Mouse (Mus musculus): ENCODE data around the gene Ptrh2. TPM values are rescaled to one million over a fixed set of nuclear protein-coding genes. Genes with fewer than 3 reads are reported as not detected.

Gene Ptrh2
- polyA plus RNA-seq, 1 experiment from 2014 or later = 28.8 TPM

- H3K36me3 ChIP-seq (ENCODE audit: control insufficient read depth, insufficient read depth, low read length) = peaks cover 35% of the 10 kb centered on the region
- H3K4me2 ChIP-seq (ENCODE audit: low read depth, low read length) = no peak overlapping the region
- 86% methylated on average over 4 of the region's 4 CpGs for WGBS
- ATAC-seq (ENCODE audit: insufficient read depth, low FRiP score) = no peak
- H3K27ac ChIP-seq (ENCODE audit: low read length) = no peak overlapping the region
- H3K4me3 ChIP-seq (replicated peaks; ENCODE audit: low read length) = no peak overlapping the region
- no peaks in the 10 kb centered on the region for H3K9me3 ChIP-seq (replicated peaks; ENCODE audit: control insufficient read depth, low read length)
- H3K27me3 ChIP-seq (ENCODE audit: control insufficient read depth, insufficient read depth, low read length) = no peaks in the 10 kb centered on the region
- H3K9ac ChIP-seq (ENCODE audit: low read length) = no peak overlapping the region
- H3K4me1 ChIP-seq (ENCODE audit: control insufficient read depth, insufficient read depth, low read length) = no peaks in the 10 kb centered on the region
Measured at GRCm38 (mm10) chr11:86701151-86701550, 17.4 kb downstream of the Ptrh2 start.

GRCm38 (mm10) chr11:86714606-86715005, 30.8 kb downstream of the Ptrh2 start:
- Histone ChIP-seq H3K36me3 (ENCODE audit: control insufficient read depth, insufficient read depth, low read length) (peaks cover 25% of the 10 kb centered on the region; the same call in 1 of the 2 replicates), H3K4me2 (ENCODE audit: low read depth, low read length) (no peak overlapping the region), H3K4me1 (ENCODE audit: control insufficient read depth, insufficient read depth, low read length) (no peaks in the 10 kb centered on the region), H3K4me3 (replicated peaks; ENCODE audit: low read length) (no peak overlapping the region), H3K9me3 (replicated peaks; ENCODE audit: control insufficient read depth, low read length) (no peaks in the 10 kb centered on the region), H3K9ac (ENCODE audit: low read length) (no peak overlapping the region), H3K27me3 (ENCODE audit: control insufficient read depth, insufficient read depth, low read length) (no peaks in the 10 kb centered on the region), H3K27ac (ENCODE audit: low read length) (no peak overlapping the region)
- ATAC-seq (ENCODE audit: insufficient read depth, low FRiP score) = no peak

GRCm38 (mm10) chr11:86717306-86718065, 33.7 kb downstream of the Ptrh2 start:
- Histone ChIP-seq H3K27ac (ENCODE audit: low read length) (no peak overlapping the region), H3K36me3 (ENCODE audit: control insufficient read depth, insufficient read depth, low read length) (peaks cover 22% of the 10 kb centered on the region), H3K9ac (ENCODE audit: low read length) (no peak overlapping the region), H3K9me3 (replicated peaks; ENCODE audit: control insufficient read depth, low read length) (no peaks in the 10 kb centered on the region), H3K27me3 (ENCODE audit: control insufficient read depth, insufficient read depth, low read length) (no peaks in the 10 kb centered on the region), H3K4me2 (ENCODE audit: low read depth, low read length) (no peak overlapping the region), H3K4me1 (ENCODE audit: control insufficient read depth, insufficient read depth, low read length) (no peaks in the 10 kb centered on the region), H3K4me3 (replicated peaks; ENCODE audit: low read length) (no peak overlapping the region)
- no peak for ATAC-seq (ENCODE audit: insufficient read depth, low FRiP score)
- whole genome bisulfite sequencing = 82% methylated on average over 6 of the region's 6 CpGs

- 92% methylated on average over 3 of the region's 3 CpGs for WGBS
- Histone ChIP-seq H3K4me1 (ENCODE audit: control insufficient read depth, insufficient read depth, low read length) (no peaks in the 10 kb centered on the region), H3K27ac (ENCODE audit: low read length) (no peak overlapping the region), H3K4me2 (ENCODE audit: low read depth, low read length) (no peak overlapping the region), H3K9ac (ENCODE audit: low read length) (no peak overlapping the region), H3K36me3 (ENCODE audit: control insufficient read depth, insufficient read depth, low read length) (peaks cover 22% of the 10 kb centered on the region), H3K9me3 (replicated peaks; ENCODE audit: control insufficient read depth, low read length) (no peaks in the 10 kb centered on the region), H3K27me3 (ENCODE audit: control insufficient read depth, insufficient read depth, low read length) (no peaks in the 10 kb centered on the region), H3K4me3 (replicated peaks; ENCODE audit: low read length) (no peak overlapping the region)
- no peak for ATAC-seq (ENCODE audit: insufficient read depth, low FRiP score)
Measured at GRCm38 (mm10) chr11:86718369-86718768, 34.6 kb downstream of the Ptrh2 start.

GRCm38 (mm10) chr11:86719390-86719789, 35.6 kb downstream of the Ptrh2 start:
- Histone ChIP-seq H3K9ac (ENCODE audit: low read length) (no peak overlapping the region), H3K36me3 (ENCODE audit: control insufficient read depth, insufficient read depth, low read length) (peaks cover 27% of the 10 kb centered on the region), H3K4me1 (ENCODE audit: control insufficient read depth, insufficient read depth, low read length) (no peaks in the 10 kb centered on the region), H3K4me2 (ENCODE audit: low read depth, low read length) (no peak overlapping the region), H3K27me3 (ENCODE audit: control insufficient read depth, insufficient read depth, low read length) (no peaks in the 10 kb centered on the region), H3K27ac (ENCODE audit: low read length) (no peak overlapping the region), H3K9me3 (replicated peaks; ENCODE audit: control insufficient read depth, low read length) (no peaks in the 10 kb centered on the region), H3K4me3 (replicated peaks; ENCODE audit: low read length) (no peak overlapping the region)
- ATAC-seq (ENCODE audit: insufficient read depth, low FRiP score) = no peak
- WGBS = 89% methylated on average over 8 of the region's 8 CpGs

GRCm38 (mm10) chr11:86724004-86724403, 40.2 kb downstream of the Ptrh2 start:
- Histone ChIP-seq H3K4me3 (replicated peaks; ENCODE audit: low read length) (no peak overlapping the region), H3K36me3 (ENCODE audit: control insufficient read depth, insufficient read depth, low read length) (peaks cover 16% of the 10 kb centered on the region), H3K27ac (ENCODE audit: low read length) (no peak overlapping the region), H3K4me1 (ENCODE audit: control insufficient read depth, insufficient read depth, low read length) (no peaks in the 10 kb centered on the region), H3K27me3 (ENCODE audit: control insufficient read depth, insufficient read depth, low read length) (no peaks in the 10 kb centered on the region), H3K9me3 (replicated peaks; ENCODE audit: control insufficient read depth, low read length) (no peaks in the 10 kb centered on the region), H3K4me2 (ENCODE audit: low read depth, low read length) (no peak overlapping the region), H3K9ac (ENCODE audit: low read length) (no peak overlapping the region)
- no peak for ATAC-seq (ENCODE audit: insufficient read depth, low FRiP score)
- 86% methylated on average over 3 of the region's 3 CpGs for WGBS

GRCm38 (mm10) chr11:86724982-86725381, 41.2 kb downstream of the Ptrh2 start:
- no peaks in the 10 kb centered on the region for H3K9me3 ChIP-seq (replicated peaks; ENCODE audit: control insufficient read depth, low read length)
- peaks cover 18% of the 10 kb centered on the region for H3K36me3 ChIP-seq (ENCODE audit: control insufficient read depth, insufficient read depth, low read length)
- no peak overlapping the region for H3K27ac ChIP-seq (ENCODE audit: low read length)
- H3K4me1 ChIP-seq (ENCODE audit: control insufficient read depth, insufficient read depth, low read length) = no peaks in the 10 kb centered on the region
- WGBS = 80% methylated on average over 7 of the region's 7 CpGs
- ATAC-seq (ENCODE audit: insufficient read depth, low FRiP score) = no peak
- no peak overlapping the region for H3K4me3 ChIP-seq (replicated peaks; ENCODE audit: low read length)
- no peak overlapping the region for H3K4me2 ChIP-seq (ENCODE audit: low read depth, low read length)
- H3K27me3 ChIP-seq (ENCODE audit: control insufficient read depth, insufficient read depth, low read length) = no peaks in the 10 kb centered on the region
- no peak overlapping the region for H3K9ac ChIP-seq (ENCODE audit: low read length)

- H3K27me3 ChIP-seq (ENCODE audit: control insufficient read depth, insufficient read depth, low read length) = no peaks in the 10 kb centered on the region
- no peak overlapping the region for H3K4me3 ChIP-seq (replicated peaks; ENCODE audit: low read length)
- H3K9me3 ChIP-seq (replicated peaks; ENCODE audit: control insufficient read depth, low read length) = no peaks in the 10 kb centered on the region
- H3K4me2 ChIP-seq (ENCODE audit: low read depth, low read length) = no peak overlapping the region
- no peaks in the 10 kb centered on the region for H3K4me1 ChIP-seq (ENCODE audit: control insufficient read depth, insufficient read depth, low read length)
- H3K36me3 ChIP-seq (ENCODE audit: control insufficient read depth, insufficient read depth, low read length) = peaks cover 16% of the 10 kb centered on the region; the same call in 1 of the 2 replicates
- no peak overlapping the region for H3K9ac ChIP-seq (ENCODE audit: low read length)
- ATAC-seq (ENCODE audit: insufficient read depth, low FRiP score) = no peak
- H3K27ac ChIP-seq (ENCODE audit: low read length) = no peak overlapping the region
Measured at GRCm38 (mm10) chr11:86725607-86726006, 41.8 kb downstream of the Ptrh2 start.

GRCm38 (mm10) chr11:86731443-86731842, 47.7 kb downstream of the Ptrh2 start:
- no peak overlapping the region for H3K9ac ChIP-seq (ENCODE audit: low read length)
- no peak overlapping the region for H3K27ac ChIP-seq (ENCODE audit: low read length)
- 92% methylated on average over 2 of the region's 2 CpGs for WGBS
- H3K4me2 ChIP-seq (ENCODE audit: low read depth, low read length) = no peak overlapping the region
- H3K36me3 ChIP-seq (ENCODE audit: control insufficient read depth, insufficient read depth, low read length) = peaks cover 18% of the 10 kb centered on the region; the same call in 1 of the 2 replicates
- no peaks in the 10 kb centered on the region for H3K4me1 ChIP-seq (ENCODE audit: control insufficient read depth, insufficient read depth, low read length)
- no peaks in the 10 kb centered on the region for H3K9me3 ChIP-seq (replicated peaks; ENCODE audit: control insufficient read depth, low read length)
- H3K27me3 ChIP-seq (ENCODE audit: control insufficient read depth, insufficient read depth, low read length) = no peaks in the 10 kb centered on the region
- ATAC-seq (ENCODE audit: insufficient read depth, low FRiP score) = no peak
- no peak overlapping the region for H3K4me3 ChIP-seq (replicated peaks; ENCODE audit: low read length)
